Mouse (Mus musculus) liver, embryonic 13.5 days (tissue): ENCODE data around the gene Casp7. TPM values are rescaled to one million over a fixed set of nuclear protein-coding genes. Genes with fewer than 3 reads are reported as not detected.

Experiments used
- ATAC-seq: fragments of 200-750 bp; cut with Nextera tagmentation; 2 replicates; pipeline ENCODE4 v1.8.0; 2017; ENCODE audit warnings: low read depth, mild to moderate bottlenecking, moderate number of reproducible peaks, moderate library complexity
- DNase-seq: peaks from one replicate; pipeline ENCODE4 v3.0.0; 2022
- H3K27ac ChIP-seq: fragments of 300-500 bp; sonication (generic); 2 replicates; pipeline ENCODE4 v1.5.1; 2015; ENCODE audit warnings: moderate library complexity, mild to moderate bottlenecking, inconsistent platforms
- H3K27me3 ChIP-seq: fragments of 300-500 bp; sonication (generic); 2 replicates; pipeline ENCODE4 v1.6.1; 2015; ENCODE audit warnings: mild to moderate bottlenecking, inconsistent platforms
- H3K36me3 ChIP-seq: fragments of 300-500 bp; sonication (generic); 2 replicates; pipeline ENCODE4 v1.6.1; 2015; ENCODE audit warnings: mild to moderate bottlenecking, inconsistent platforms
- H3K4me1 ChIP-seq: fragments of 300-500 bp; sonication (generic); replicated peaks from 2 replicates; pipeline ENCODE4 v1.6.1; 2015; ENCODE audit warnings: inconsistent platforms
- H3K4me2 ChIP-seq: fragments of 300-500 bp; sonication (generic); 2 replicates; pipeline ENCODE4 v1.6.1; 2015; ENCODE audit warnings: inconsistent platforms, mild to moderate bottlenecking, moderate library complexity
- H3K4me3 ChIP-seq: fragments of 300-500 bp; sonication (generic); replicated peaks from 2 replicates; pipeline ENCODE4 v1.5.1; 2015; ENCODE audit warnings: mild to moderate bottlenecking, inconsistent platforms
- H3K9ac ChIP-seq: fragments of 300-500 bp; sonication (generic); 2 replicates; pipeline ENCODE4 v1.6.1; 2015; ENCODE audit warnings: mild to moderate bottlenecking, inconsistent platforms
- H3K9me3 ChIP-seq: fragments of 300-500 bp; sonication (generic); replicated peaks from 2 replicates; pipeline ENCODE4 v1.6.1; 2016; ENCODE audit warnings: inconsistent platforms
- WGBS: fragments of 180-500 bp; shearing (Covaris S2); methylation state at CpG from one replicate; pipeline ENCODE4 v1.1.7; 2015; ENCODE audit not compliant: insufficient replicate concordance; 5-methylcytosine and 5-hydroxymethylcytosine counted together
- polyA plus RNA-seq: library from polyadenylated mRNA; unstranded; fragments of >200 nt; fragmentation: Nextera tagmentation; extraction: Ambion mirVana; gene quantifications from 2 replicates; pipeline ENCODE4 v1.2.1, GENCODE M21; 2015

The Casp7 gene
- polyA plus RNA-seq, 1 experiment from 2014 or later, result 15.4 TPM

DNA sequence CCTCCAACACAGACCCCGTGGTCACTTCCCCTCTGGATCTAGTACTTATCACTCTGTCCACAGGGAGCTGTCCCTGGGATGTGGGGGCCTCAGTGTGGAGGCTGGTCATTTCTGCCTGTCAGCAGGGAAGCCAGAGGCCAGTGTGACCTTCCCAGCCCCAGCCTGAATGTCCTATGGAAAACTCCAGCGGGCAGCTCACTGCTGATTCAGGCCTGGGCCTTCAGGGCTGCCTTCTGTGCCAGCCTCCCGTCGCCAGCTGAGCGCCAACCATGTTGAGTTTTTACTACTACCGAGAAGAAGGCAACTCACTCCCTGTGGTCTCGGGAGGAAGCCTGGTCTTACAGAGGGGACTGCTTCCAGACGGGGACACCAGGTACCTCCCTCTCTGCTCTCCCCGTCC lies 28.6 kb downstream of the Casp7 start:
- Histone ChIP-seq H3K36me3 (peaks cover 6% of the 10 kb centered on the region), H3K9ac (no peak overlapping the region), H3K4me2 (no peak overlapping the region), H3K27me3 (no peaks in the 10 kb centered on the region), H3K4me3 (no peak overlapping the region), H3K27ac (no peak overlapping the region), H3K4me1 (peaks cover 3% of the 10 kb centered on the region; the same call in 1 of the 2 replicates), H3K9me3 (no peaks in the 10 kb centered on the region)
- no peak for ATAC-seq
- no peak for DNase-seq
- WGBS, result 74% methylated on average over 9 of the region's 9 CpGs

DNA sequence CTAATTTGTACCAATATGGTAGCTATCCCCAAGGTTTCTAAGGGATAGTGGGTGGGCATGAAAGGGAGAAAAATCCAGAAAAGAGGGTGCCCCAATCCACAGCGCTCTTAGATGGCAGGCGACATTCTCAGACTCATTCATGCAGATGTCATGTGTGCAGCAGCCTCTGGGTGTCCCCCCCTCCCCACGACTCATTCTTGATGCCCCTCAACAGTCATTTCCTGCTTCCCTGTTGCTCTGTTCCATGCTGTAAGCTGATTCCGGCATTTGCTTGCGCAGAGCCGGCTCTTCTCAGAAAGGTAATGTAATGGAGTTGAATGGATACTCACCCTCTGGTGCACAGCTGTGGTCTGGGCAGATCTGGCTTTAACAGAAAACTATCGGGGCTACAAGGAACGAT lies 33.4 kb downstream of the Casp7 start:
- no peaks in the 10 kb centered on the region for H3K4me1 ChIP-seq
- no peaks in the 10 kb centered on the region for H3K27me3 ChIP-seq
- 73% methylated on average over 8 of the region's 8 CpGs for WGBS
- DNase-seq (no peak), ATAC-seq (no peak)
- H3K9me3 ChIP-seq, result no peaks in the 10 kb centered on the region
- no peak overlapping the region for H3K27ac ChIP-seq
- H3K4me2 ChIP-seq, result no peak overlapping the region
- H3K9ac ChIP-seq, result no peak overlapping the region
- H3K4me3 ChIP-seq, result no peak overlapping the region
- peaks cover 18% of the 10 kb centered on the region for H3K36me3 ChIP-seq

GRCm38 (mm10) chr19:56432706-56433105 lies 35.8 kb downstream of the Casp7 start:
- no peaks in the 10 kb centered on the region for H3K27me3 ChIP-seq
- DNase-seq, result no peak
- no peak overlapping the region for H3K4me3 ChIP-seq
- no peak overlapping the region for H3K27ac ChIP-seq
- H3K9me3 ChIP-seq, result no peaks in the 10 kb centered on the region
- H3K4me2 ChIP-seq, result no peak overlapping the region
- H3K4me1 ChIP-seq, result no peaks in the 10 kb centered on the region
- H3K9ac ChIP-seq, result no peak overlapping the region
- no peak for ATAC-seq
- peaks cover 41% of the 10 kb centered on the region for H3K36me3 ChIP-seq
- WGBS, result 82% methylated on average over 10 of the region's 10 CpGs

DNA sequence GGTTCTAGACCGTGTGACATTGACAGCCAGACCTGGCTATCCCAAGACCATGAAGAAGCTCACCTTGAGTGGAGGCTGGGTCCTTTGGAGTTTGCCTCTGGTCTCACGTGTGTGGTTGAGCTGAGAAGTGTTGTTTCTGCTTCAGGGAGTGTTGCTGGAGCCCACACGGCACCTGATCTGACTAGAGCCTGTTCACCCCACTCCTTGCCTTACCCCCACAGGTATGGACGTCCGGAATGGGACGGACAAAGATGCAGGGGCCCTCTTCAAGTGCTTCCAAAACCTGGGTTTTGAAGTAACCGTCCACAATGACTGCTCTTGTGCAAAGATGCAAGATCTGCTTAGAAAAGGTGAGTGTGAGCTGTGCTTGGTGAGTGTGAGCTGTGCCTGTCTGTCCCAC lies 36.7 kb downstream of the Casp7 start:
- H3K4me1 ChIP-seq, result peaks cover 6% of the 10 kb centered on the region
- H3K9me3 ChIP-seq, result no peaks in the 10 kb centered on the region
- ATAC-seq (no peak), DNase-seq (no peak)
- H3K4me3 ChIP-seq, result no peak overlapping the region
- H3K9ac ChIP-seq, result no peak overlapping the region
- H3K36me3 ChIP-seq, result peaks cover 44% of the 10 kb centered on the region
- no peak overlapping the region for H3K4me2 ChIP-seq
- no peaks in the 10 kb centered on the region for H3K27me3 ChIP-seq
- WGBS, result 79% methylated on average over 7 of the region's 7 CpGs
- H3K27ac ChIP-seq, result no peak overlapping the region

GRCm38 (mm10) chr19:56436380-56436779 lies 39.5 kb downstream of the Casp7 start:
- Histone ChIP-seq H3K4me1 (peaks cover 26% of the 10 kb centered on the region), H3K27ac (no peak overlapping the region), H3K9ac (no peak overlapping the region), H3K4me2 (no peak overlapping the region), H3K9me3 (no peaks in the 10 kb centered on the region), H3K27me3 (no peaks in the 10 kb centered on the region), H3K36me3 (peaks cover 52% of the 10 kb centered on the region), H3K4me3 (no peak overlapping the region)
- ATAC-seq (no peak), DNase-seq (no peak)
- WGBS, result 87% methylated on average over 13 of the region's 13 CpGs

DNA sequence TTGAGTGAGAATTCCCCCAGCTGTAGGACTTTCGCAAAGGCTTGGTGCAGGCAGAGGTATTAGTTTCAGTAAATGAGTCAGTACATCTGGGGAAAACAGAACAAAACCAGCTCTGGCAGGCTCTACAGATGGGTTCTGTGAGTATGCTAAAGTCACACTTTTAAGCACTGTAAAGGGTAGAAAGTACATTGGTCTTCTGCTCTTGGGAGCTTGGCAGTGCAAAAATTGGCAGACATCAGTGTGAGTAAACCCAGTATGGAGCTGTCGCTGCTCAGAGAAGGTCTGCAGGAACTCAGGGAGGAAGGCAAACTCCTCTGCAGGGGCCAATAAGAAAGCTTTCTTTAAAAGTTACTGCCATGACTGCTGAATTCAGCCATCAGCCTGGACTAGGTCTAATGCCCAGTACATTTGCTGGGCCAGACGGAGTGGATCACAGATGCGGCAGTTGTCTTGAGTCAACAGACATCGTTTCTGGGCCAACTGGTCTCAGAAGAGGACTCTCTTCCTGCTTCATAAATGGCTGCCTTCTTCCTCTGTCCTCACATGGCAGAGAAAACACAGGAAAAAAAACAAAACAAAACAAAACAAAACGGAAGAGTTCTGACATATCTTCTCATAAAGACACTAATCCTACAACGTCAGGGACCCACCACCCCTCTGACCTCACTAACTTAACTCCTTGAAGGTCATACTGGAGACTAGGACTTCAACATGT lies 41.6 kb downstream of the Casp7 start:
- H3K27me3 ChIP-seq, result no peaks in the 10 kb centered on the region
- H3K9me3 ChIP-seq, result no peaks in the 10 kb centered on the region
- ATAC-seq, result no peak
- H3K4me3 ChIP-seq, result no peak overlapping the region
- H3K4me2 ChIP-seq, result peak overlapping the region; percentile 11; the same call in 1 of the 2 replicates
- H3K27ac ChIP-seq, result peak overlapping the region; percentile 80
- WGBS, result 65% methylated on average over 7 of the region's 7 CpGs
- DNase-seq, result no peak
- peaks cover 26% of the 10 kb centered on the region for H3K4me1 ChIP-seq
- peaks cover 48% of the 10 kb centered on the region for H3K36me3 ChIP-seq
- H3K9ac ChIP-seq, result no peak overlapping the region

- Histone ChIP-seq H3K27ac (peak overlapping the region; percentile 80), H3K27me3 (no peaks in the 10 kb centered on the region), H3K4me3 (no peak overlapping the region), H3K36me3 (peaks cover 42% of the 10 kb centered on the region), H3K4me1 (peaks cover 26% of the 10 kb centered on the region), H3K4me2 (peak overlapping the region; percentile 11), H3K9ac (no peak overlapping the region; the same call in 1 of the 2 replicates), H3K9me3 (no peaks in the 10 kb centered on the region)
- WGBS, result 10% methylated on average over 6 of the region's 6 CpGs
- peak; percentile 96 for ATAC-seq
- DNase-seq, result peak; percentile 75
Observed at GRCm38 (mm10) chr19:56439072-56439434, 42.1 kb downstream of the Casp7 start.

DNA sequence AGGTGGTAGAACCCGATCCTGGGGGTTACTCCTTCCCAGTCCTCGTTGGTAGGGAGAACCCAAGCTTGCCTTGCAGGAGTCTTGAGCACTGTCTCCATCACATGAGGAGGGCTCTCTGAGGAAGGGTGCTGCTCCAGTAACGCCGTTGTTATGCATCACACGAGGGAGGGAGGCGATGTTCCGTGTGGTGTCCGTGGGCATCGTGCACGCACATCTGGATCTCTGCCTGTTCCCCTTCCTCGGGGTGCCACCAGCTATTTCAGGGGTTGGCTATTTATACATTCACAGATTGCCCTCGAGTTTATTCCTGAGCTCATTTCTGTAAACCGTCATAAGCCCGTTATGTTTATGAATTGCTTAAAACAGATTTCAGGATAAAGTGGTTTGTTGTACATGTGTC lies 46.5 kb downstream of the Casp7 start:
- H3K36me3 ChIP-seq, result peaks cover 8% of the 10 kb centered on the region; the same call in 1 of the 2 replicates
- DNase-seq, result no peak
- H3K27ac ChIP-seq, result no peak overlapping the region
- H3K27me3 ChIP-seq, result no peaks in the 10 kb centered on the region
- 73% methylated on average over 14 of the region's 14 CpGs for WGBS
- ATAC-seq, result no peak
- H3K4me2 ChIP-seq, result no peak overlapping the region
- H3K4me3 ChIP-seq, result no peak overlapping the region
- no peak overlapping the region for H3K9ac ChIP-seq
- H3K4me1 ChIP-seq, result peaks cover 21% of the 10 kb centered on the region
- no peaks in the 10 kb centered on the region for H3K9me3 ChIP-seq

GRCm38 (mm10) chr19:56448784-56449183 lies 51.9 kb downstream of the Casp7 start:
- no peaks in the 10 kb centered on the region for H3K4me1 ChIP-seq
- no peak overlapping the region for H3K4me2 ChIP-seq
- DNase-seq, result no peak
- no peaks in the 10 kb centered on the region for H3K36me3 ChIP-seq
- no peak for ATAC-seq
- WGBS, result 87% methylated on average over 4 of the region's 4 CpGs
- H3K4me3 ChIP-seq, result no peak overlapping the region
- no peaks in the 10 kb centered on the region for H3K9me3 ChIP-seq
- no peak overlapping the region for H3K27ac ChIP-seq
- H3K9ac ChIP-seq, result no peak overlapping the region
- H3K27me3 ChIP-seq, result 0 out of 2 replicates have a peak, but pooled peaks cover 5% of the 10 kb centered on the region

DNA sequence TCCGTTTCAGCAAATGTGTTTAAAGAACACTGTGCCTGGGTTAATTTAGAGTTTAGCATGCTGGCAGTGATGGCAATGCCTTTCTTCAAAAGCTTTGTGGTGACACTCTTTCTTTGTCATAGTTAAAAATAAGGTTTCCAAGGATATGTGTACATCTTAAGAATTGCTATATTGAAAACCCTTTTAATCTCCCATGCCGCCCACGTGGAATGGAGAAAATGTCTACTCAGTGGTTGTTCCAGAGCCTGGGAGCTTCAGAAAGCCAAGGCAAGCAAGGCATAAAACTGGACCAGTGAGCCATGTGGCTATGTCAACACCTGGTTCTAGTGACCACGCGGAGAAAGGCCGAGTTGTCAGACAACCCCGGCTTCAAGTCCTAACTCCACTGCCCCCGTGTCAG lies 52.6 kb downstream of the Casp7 start:
- 72% methylated on average over 8 of the region's 8 CpGs for WGBS

DNA sequence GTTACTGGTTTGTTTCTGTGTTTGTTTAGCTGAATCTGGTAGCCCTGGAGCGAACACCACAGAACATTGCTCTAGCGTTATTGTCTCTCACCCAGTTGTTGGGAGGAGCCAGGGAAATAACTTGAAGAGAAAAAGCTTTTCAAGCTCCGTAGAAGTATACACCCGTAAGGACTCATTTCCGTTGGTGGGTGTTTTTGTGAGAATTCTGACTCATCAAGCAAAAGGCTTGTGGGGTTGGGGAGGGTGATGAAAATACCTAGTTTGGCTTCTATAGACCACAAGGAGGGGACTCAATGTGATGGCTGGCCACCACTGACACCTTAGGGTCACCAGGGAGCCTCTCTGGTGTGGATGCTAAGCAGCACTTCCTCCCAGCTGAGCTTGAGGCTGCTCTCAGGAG lies 54.0 kb downstream of the Casp7 start:
- Histone ChIP-seq H3K27ac (no peak overlapping the region), H3K9ac (no peak overlapping the region), H3K9me3 (no peaks in the 10 kb centered on the region), H3K36me3 (no peaks in the 10 kb centered on the region), H3K4me3 (no peak overlapping the region), H3K4me1 (no peaks in the 10 kb centered on the region), H3K4me2 (no peak overlapping the region), H3K27me3 (0 out of 2 replicates have a peak, but pooled peaks cover 14% of the 10 kb centered on the region)
- ATAC-seq (no peak), DNase-seq (no peak)
- 58% methylated on average over 5 of the region's 5 CpGs for WGBS

More for the DNA sequence above, 52.6 kb downstream of the Casp7 start:
- no peaks in the 10 kb centered on the region for H3K36me3 ChIP-seq
- no peaks in the 10 kb centered on the region for H3K4me1 ChIP-seq
- ATAC-seq, result no peak
- H3K9ac ChIP-seq, result no peak overlapping the region
- H3K27me3 ChIP-seq, result 0 out of 2 replicates have a peak, but pooled peaks cover 7% of the 10 kb centered on the region
- H3K9me3 ChIP-seq, result no peaks in the 10 kb centered on the region
- no peak for DNase-seq
- H3K4me2 ChIP-seq, result no peak overlapping the region
- H3K4me3 ChIP-seq, result no peak overlapping the region
- H3K27ac ChIP-seq, result no peak overlapping the region

DNA sequence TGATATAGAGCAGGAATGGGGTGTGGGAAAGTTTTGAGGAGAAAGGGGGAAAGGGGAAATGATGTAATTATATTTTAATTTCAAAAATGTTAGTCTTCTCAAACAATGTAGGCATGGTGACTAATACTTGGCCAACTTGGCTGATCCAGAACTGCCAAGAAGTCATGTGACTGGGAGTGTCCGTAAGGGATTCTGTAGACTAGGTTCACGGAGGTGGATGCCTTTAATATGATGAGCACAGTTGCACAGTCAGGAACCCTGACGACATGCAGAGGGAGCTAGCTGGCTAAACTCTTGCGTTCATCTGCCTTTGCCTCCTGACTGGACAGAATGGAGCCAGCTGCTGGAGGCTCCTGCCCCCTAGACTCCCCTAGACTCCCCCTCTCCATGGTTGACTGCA lies 54.9 kb downstream of the Casp7 start:
- 66% methylated on average over 4 of the region's 4 CpGs for WGBS

More for the DNA sequence above, 54.9 kb downstream of the Casp7 start:
- ATAC-seq (no peak), DNase-seq (no peak)
- H3K4me2 ChIP-seq, result no peak overlapping the region
- no peaks in the 10 kb centered on the region for H3K9me3 ChIP-seq
- no peak overlapping the region for H3K27ac ChIP-seq
- 0 out of 2 replicates have a peak, but pooled peaks cover 19% of the 10 kb centered on the region for H3K27me3 ChIP-seq
- H3K36me3 ChIP-seq, result no peaks in the 10 kb centered on the region
- no peak overlapping the region for H3K4me3 ChIP-seq
- no peaks in the 10 kb centered on the region for H3K4me1 ChIP-seq
- no peak overlapping the region for H3K9ac ChIP-seq
